Mouse (Mus musculus) erythroblast, embryonic 14.5 days (primary cell): ENCODE measurements at regions not wholly inside any gene's neighbourhood (a gene's known extent, or its start where the extent isn't known, plus 50 kb on each side); places are given as distances from the start of the nearest gene placed in this dataset.

ENCODE experiments used
- GATA1 ChIP-seq: IDR thresholded peaks from 2 replicates; pipeline ENCODE4 v1.6.1; 2012; ENCODE audit warnings: low read length, inconsistent platforms, mixed read lengths
- TAL1 ChIP-seq: IDR thresholded peaks from 3 replicates; pipeline ENCODE4 v1.6.1; 2012; ENCODE audit warnings: low read length, inconsistent platforms, mixed read lengths

DNA sequence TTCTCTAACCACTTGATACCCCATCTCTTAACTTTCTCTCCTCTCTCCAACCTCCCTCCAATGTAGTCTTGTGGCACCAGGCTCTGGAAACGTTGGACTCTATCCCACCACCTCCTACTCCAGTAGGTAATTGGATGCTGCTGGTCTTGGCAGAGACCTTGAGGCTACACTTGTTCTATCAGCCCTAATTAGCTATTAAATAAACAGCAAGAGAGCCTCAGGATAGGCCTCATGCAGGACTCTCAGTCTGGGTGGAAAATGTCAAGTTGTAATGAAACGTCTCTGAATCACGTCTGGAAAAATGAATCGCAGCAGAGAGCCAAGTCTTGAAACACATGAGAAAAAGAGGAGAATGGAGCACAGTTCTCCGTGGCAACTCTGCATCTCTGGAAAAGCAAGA lies 472.0 kb upstream of the Klf4 start:
- no peak for TF ChIP-seq GATA1
- no peak for TF ChIP-seq TAL1
